Mouse (Mus musculus) urinary bladder, postnatal 4 days (tissue): ENCODE measurements around the gene Foxk1.

Experiments used
- DNase-seq, 2 experiments: peaks; one replicate each; pipeline ENCODE4 v3.0.0; 2021 to 2022; ENCODE audit warnings: low spot score in 2 of 2

Foxk1 gene

DNA sequence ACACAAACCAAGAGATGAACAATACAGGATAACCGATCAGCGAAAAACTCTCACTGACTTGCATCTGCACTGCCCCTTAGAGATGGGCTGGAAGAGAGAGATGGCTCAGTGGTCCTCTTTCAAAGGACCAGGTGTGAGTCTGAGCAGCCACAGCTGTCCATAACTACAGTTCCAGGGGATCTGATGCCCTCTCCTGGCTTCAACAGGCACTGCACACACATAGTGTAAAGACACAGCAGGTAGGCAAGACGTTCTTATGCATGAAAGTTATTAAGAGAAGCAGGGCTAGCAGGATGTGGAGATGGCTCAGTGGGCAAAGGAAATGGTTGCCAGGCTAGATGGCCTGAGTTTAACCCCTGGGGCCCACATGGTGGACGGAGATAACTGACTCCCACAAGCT, 13.6 kb upstream of the Foxk1 start:
- no peak for DNase-seq

DNA sequence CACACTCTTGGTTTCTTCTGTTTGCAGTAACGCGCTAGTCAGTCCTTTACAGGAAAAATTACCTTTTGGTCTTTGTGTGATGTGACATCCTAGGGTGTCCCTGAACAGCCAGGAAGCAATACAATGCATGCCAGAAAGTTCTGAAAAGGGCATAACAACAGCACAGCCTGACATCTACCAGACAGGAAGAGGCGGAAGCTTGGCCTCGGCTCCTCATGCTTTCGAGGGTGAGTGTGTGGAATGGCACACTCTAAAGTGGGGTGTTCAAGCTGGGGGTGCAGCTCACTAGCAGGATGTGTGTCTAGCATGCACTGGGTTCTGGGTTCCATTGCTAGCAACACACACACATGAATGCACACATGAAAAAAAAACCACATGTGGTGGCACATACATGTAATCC, 9.6 kb upstream of the Foxk1 start:
- no peak for DNase-seq

DNA sequence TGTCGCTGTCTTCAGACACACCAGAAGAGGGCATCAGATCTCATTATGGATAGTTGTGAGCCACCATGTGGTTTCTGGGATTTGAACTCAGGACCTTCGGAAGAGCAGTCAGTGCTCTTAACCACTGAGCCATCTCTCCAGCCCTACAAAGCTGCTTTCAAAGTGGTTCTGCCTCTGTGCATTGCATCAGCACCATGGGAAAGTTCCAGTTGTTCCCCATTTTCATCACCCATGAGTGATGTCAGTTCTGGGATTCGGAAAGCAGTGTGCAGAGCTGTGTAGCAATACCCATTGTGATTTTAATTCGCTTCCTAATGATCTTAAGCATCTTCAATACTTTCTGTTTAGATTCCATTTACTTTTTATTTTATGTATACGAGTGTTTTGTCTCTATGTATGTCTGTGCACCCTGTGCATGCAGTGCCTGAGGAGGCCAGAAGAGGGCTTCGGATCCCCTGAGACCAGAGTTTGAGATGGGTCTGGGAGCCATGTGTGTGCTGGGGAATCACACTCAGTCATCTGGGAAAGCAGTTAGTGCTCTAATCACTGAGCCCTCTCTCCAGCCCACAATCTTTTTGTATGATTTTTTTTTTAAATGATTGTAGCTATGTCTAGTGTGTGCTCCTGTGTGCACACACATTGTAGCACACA, 6.6 kb upstream of the Foxk1 start:
- DNase-seq, result no peak

DNA sequence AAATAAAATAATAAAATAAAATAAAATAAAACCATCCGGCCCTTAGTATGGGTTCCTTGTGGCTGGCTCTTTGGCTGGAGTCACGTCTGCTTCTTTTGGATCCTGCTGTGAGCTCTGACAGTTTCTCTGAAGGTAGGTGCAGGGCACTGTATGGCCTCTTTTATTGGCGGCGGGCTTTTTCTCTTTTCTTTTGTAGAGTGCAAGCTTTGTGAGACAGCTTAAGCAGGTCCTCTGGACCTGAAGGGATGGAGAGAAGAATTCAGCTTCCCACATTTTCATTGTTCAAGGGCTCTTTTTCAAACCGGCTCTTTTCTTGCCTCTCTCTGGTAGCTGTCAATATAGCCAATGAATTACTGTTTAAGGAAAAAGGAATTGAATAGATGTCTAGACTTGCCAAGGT, 5.4 kb upstream of the Foxk1 start:
- no peak for DNase-seq

DNA sequence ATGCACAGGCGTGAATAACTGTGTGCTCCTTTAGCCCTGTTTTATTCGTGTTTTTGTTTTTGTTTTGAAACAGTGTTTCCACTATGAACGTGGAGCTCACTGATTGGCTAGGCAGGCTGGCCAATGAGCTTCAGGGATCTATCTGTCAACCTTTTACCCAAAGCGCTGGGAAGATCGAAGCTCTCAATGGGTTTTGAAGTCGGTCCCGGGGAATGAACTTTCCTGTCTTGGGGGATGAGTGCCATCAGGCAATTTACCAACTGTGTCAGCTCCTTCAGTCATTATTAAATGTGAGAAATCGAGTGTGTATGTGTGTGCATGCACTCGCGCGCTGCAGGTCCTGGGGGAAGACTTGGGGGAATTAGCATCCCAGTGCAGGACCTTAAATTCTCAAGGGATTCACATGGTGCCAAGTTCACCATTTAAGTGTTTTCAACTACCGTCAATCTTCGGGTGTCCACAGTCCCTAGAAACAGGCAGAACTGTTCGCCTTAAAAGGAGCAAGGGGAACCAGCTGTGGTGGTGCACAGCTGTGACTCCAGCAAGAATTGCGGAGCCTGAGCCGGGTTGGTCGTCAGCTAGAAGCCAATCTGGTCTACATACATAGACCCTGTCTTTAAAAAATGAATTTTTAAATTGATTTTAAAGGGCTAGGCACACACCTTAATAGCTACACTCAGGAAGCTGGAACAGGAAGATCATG, 965 bp upstream of the Foxk1 start:
- no peak for DNase-seq

DNA sequence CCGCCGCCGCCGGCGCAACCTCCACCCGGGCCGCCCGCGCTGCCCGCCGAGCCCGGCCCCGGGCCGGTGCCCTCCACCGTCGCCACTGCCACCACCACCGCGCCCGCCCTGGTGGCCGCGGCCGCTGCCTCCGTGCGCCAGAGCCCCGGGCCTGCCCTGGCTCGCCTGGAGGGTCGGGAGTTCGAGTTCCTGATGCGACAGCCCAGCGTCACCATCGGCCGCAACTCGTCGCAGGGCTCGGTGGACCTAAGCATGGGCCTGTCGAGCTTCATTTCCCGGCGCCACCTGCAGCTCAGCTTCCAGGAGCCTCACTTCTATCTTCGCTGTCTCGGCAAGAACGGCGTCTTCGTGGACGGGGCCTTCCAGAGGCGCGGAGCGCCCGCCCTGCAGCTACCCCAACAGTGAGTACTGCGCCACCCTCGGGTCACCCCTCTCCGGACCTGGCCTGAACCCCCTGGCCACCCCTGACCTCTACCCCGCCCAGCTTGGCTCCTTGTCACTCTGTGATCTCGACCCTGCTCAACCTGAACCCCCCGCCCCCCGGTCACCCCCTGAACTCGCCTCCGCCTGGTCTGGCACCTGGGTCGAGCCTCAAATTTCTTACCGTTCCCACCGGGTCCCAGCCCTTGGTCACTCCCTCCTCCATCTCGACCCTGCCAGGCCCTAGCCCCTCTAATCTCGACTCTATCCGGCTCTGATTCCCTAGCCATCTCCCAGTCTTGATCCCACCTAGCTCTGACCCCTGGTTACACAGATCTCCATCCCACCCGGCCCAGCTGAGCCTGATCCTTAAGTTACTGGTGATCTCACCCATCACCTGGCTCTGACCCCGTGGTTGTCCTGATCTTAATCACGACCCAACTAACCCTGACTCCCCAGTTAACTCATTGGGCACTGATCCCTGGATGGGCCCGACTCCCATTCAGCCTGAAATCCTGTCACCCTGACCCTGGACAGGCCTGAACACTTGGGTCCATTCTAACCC, 636 bp downstream of the Foxk1 start:
- DNase-seq, result no peak

DNA sequence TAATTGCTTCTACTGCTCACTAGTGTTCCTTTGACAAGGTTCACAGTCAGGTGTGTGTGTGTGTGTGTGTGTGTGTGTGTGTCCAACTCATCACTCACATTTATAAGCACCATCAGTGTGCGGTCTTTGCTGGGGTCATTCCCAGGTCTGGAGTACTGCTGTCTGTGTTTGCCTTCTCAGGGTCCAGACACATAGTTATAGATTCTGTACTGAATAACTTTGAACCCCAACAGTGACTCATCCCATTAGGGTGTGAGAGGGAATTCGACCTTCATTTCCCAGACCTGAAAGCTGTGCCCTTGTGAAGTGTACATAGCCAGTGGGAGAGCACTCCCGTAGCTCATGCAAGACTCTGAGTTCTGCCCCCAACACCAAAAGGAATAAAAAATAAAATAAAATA, 2.4 kb downstream of the Foxk1 start:
- DNase-seq, result no peak

DNA sequence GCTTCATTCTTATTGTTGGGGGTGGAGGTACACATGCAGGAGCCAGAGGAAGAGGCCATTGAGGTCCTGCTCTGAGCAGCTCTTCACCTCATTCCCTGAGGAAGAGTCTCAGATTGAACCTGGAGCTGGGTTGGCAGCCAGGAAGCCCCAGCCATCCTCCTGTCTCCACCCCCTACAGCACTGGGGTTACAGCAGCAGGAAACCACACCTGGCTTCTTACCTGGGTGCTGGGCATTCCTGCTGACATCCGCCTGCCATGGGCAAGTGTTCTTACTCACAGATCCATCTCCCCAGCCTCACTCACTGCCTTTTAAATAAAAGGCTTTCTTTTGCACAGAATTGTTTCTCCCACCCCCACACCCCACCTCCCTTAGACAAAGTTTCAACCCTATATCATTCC, 3.0 kb downstream of the Foxk1 start:
- no peak for DNase-seq

DNA sequence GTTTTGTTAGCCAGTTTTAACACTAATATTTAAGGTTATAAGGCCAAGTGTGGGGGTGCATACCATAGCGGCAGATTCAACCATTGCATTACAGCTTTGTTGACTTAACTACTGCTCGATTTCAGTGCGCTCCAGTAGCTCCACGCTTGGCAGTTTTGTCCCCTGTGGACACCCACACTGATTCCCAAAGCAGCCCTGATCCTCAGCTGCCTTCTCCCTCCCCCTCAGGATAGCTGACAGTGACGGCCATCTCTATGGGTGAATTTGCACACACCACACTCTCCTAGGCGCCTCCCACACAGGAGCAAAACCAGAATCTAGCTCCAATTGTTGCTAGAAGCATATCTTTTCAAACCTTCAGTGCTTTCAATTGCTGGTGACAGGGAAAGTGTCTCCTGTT, 4.1 kb downstream of the Foxk1 start:
- DNase-seq, result no peak

DNA sequence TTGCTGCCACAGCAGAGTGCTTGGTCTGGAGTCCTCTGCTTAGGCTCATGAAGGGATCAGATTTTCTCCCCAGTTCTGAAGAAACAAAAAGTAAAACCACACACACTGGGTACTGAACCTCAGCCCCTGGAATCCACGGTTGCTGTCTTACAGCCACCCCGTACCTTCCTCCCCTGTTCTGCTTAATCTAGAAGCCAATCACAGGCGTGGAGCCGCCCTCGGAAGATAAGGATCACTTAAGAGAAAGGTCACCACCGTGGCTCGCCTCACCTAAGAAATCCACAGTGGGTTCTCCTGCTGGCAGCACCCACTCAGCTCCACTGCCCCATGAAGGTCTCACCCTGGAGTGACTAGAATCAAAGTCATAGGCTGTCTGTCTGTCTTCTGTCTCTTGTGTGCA, 5.1 kb downstream of the Foxk1 start:
- no peak for DNase-seq

DNA sequence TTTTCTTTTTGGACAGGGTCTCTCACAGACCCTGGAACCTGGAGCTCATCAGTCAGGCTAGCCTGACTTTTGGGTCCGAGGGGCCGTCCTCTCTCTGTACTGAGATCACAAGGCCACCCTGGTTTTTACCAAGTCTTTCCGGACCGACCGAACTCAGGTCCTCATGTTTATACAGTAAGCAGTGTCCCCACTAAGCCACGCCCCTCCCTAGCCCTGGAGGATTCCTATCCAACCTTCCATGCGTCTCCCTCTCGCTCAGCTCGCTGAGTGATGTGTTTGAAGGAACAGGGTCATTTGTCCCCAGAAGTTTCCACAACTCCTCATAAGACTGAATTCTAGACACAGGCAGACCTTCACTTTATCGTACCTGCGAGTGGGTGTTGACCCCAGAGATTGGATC, 5.6 kb downstream of the Foxk1 start:
- DNase-seq, result no peak

DNA sequence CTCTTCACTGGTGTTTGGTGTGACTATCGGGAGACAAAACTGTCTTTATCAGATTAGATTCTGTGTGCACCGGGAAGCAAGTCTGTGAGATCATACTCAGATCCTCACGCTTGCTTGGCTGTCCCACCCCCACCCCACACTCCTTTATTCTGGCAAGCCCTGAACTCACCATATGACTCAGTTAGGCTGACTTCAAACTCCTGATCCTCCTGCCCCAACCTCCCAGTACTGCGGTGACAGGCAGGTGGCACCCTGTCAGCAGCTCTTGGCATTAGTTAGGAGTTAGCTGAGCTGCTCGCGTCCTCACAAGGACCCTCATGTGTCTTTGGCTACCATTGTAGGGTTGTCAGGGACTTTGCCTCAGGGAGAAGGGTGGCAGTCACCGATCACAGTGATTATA, 6.1 kb downstream of the Foxk1 start:
- no peak for DNase-seq

DNA sequence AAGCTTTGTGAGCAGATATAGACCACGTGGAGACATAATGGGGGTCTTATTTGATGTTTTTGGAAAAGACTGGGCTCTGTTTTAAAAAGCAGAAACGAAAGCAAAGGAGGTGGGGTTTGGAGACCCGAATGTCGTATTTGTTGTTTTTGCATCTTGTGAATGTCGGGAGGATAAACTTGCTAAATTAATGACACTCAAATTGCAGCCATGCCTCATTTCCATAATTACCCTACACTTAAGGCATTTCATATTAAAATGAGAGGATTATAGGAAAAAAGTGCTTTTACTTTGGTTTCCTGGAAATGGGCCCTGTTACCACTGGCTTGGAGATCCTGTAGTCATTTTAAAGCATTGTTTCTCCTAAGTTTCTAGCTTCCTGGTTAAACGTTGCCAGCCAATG, 7.9 kb downstream of the Foxk1 start:
- DNase-seq, result no peak

DNA sequence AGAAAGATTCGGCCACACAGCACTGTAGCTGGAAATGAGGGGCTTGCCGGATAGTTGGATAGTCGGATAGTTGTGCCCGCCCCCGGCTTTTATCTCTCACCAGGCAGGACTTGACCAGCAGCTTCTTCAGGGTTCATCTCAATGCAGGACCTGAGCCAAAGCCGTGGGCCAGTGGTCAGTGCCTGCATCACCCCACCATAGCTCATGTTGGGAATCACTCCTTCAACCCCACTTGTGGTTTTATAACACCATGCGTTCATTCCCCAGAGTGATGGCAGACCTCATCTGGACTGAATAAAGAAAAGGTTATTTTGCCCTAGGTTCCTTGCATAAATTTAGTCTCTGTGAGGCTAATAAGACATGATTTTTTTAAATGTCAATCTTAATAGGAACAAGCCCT, 9.1 kb downstream of the Foxk1 start:
- no peak for DNase-seq

DNA sequence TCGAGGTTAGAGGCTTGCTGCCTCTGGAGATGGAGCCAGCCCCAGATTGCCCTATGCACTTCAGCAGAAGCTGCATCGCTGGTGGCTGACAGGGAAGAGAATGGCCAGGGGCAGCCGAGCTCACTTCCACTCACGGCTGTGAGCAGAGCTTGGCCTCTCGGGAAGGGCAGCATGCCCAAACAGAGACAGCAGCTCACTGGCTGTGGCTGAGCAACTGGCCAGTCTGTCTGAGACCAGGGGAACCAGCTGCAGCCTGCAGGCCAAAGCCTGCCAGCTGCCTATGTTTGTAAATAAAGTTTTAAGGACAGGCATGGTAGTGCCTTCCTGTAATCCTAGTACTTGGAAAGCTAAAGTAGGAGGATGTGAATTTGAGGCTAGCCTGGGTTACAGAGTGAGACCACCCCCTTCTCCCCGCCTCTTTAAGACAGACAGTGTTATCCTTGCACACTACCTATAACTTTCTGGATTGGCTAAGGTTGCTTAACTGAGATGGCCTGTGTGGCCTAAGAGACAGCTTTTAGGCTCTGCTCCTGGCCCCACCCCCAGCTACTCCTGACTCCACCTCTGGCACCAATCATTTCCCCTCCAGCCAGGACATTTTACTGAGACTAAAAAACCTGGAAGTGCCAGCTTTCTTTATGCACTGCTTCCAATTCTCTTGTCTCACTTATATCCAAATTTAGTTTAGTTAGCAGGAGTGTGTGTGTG, 11.5 kb downstream of the Foxk1 start:
- DNase-seq, result no peak

DNA sequence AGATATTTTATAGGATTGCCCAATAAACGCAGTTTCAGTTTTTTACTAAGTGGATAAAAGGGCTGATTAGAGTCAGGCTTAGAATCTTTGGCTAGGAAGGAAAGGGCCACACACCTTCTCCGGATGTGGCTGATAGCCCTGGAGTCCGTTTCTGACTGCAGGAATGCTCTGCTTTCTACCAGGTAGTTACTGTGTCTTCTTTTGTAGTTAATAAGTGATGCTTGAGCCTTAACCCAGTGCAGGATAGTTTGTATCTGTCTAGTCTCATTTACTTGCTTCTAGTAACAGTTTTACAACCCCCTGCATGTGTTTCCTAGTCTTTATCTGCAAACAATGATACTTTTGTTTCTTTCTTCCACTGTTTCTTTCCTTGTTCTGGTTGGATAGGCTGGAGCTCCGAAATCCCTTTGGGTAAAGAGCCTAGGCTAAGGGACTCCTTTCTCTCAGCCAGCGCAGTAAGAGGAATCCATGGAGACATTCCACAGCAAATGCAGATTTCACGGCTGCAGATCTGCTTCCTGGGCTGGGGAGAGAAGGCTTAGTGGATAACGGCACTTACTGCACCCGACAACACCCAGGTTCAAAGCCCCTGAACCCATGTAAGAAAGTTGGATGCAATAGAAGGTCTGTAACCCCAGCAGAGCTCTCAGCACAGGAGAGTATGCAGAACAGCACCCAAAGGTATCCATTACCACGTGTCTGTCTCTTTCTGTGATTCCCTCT, 12.6 kb downstream of the Foxk1 start:
- no peak for DNase-seq

DNA sequence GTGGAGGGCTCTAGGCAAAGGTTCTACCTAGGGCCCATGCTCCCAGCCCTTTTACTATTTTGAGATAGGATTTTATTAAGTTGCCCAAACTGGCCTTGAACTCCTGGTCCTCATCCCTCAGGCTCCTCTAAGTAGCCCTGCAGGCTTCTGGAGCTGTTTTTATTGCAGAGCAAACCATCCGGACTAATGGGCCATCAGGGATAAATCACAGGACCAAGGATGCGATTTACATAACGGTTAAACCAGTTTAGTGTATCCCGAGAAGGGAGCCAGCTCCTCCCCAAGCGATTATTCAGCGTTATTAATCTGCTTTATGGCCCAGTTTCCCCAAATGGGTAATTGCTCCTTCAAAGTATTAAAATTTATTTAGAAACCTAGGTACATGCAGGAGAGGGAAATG, 14.1 kb downstream of the Foxk1 start:
- no peak for DNase-seq

DNA sequence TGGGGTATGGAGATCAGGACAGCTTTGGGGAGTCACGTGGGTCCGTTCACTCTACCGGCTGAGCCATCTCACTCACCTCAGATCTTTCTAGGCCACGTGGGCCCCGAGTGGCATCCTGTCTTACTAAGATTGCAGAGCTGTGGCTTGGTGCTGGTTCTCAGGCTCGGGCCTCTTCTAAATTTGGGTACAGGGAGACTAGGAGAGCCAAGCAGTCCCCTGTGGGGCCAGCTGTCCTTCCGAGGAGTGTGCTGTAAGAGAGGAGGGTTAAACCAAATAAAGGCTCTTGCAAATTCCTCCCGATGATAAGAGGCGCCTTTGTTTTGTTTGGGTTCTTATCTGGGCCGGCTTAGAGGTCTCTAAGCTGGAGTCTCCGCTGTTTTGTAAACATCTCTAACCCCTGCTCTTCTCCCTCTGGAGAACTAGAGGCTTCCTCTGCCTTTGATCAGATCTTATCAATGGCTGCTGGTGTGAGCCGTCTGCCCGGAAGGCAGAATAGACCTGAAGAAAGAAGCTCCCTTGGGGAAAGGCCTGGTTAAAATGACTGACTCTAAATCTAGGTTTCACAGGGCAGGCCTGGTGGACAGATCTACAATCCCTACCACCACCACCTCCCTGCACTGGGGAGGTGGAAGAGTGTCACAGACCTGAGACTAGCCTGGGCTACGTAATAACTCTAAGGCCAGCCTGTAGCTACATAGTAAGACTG, 14.9 kb downstream of the Foxk1 start:
- DNase-seq, result no peak

DNA sequence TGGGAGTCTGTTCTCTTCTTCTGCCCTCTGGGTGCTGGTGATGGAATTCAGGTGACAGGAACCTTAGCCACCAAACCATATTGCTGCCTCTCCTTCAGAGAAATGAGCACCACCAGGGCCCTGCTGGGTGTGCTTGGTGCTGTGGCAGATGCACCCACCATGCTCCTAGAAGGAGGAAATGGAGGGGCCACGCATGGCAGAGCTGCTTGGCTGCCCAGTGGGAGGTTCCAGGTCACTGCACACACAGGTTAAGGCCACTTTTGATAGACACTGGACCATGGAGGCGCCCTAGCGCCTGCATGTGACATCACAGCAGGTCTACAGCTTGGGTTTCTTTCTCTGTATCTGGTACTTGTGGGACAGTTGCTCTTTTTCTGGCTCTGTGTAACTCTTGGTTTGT, 15.8 kb downstream of the Foxk1 start:
- DNase-seq, result no peak

DNA sequence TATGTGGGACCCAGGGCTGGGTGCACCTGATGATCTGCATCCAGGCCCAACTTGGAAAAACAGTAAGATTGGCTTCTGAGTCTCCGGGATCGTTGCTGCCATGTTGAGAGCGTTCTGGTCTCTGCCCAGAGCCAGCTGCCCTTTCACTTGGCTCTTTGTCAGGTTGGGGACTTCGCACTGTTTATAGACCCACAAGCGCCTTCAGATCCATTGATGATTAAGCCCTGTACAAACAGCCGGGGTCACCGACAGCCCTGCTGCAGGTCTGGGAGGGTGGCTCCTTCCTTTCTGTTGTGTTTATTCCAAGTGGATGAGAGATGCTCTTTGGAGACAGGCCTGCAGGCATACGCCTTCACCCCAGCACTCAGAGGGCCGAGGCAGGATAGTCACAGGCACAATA, 16.6 kb downstream of the Foxk1 start:
- no peak for DNase-seq

DNA sequence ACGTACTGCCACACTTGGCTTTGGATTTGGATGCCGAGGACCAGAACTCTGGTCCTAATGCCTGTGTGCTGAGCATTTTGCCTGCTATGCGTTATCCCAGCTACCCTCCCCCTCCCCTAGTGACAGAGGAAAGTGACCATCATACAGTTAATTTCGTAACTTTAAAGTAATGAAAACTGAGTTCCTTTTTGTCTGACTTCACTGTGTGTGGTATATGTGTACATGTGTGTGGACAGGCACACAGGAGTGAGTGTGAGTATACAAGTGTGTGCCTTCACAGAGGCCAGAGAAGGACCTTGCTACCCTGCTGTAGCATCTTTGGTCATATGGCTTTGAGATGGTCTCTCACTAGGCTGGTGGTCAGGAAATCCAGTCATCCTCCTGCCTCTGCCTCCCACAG, 17.1 kb downstream of the Foxk1 start:
- DNase-seq, result no peak
